Mouse (Mus musculus): ENCODE data around the gene Nrxn1. TPM values are rescaled to one million over a fixed set of nuclear protein-coding genes. Genes with fewer than 3 reads are reported as not detected.

The Nrxn1 gene
- total RNA-seq, 1 experiment: 2.9 TPM

DNA sequence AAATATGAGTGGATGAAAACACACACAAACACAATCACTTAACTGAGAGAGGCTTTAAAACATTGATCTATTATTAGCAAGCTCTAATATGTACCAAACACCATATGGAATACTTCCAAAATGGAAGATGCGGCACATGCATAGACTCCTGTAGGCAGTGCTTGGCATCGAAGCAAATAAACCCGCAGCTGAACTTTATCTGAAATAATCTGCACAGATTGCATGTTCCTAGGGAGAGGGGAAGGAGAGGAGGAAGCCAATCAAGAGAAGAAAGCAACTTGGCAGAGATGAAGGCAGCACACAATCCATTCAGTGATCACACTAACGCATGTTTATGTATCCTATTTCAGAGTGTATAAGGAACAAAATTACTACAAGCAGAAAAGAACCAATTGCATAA is 542.5 kb downstream of the Nrxn1 start:
- in situ Hi-C loops (cut with MboI; ENCODE audit: low sequenced_read_pairs in 2 of 2, unreplicated experiment in 2 of 2): no loop called here
- no peak for DNase-seq (ENCODE audit: low read depth, low spot score)
- H3K4me3 ChIP-seq (ENCODE audit: insufficient read depth in 1 of 2, low read depth in 1 of 2, low read length in 2 of 2, poor library complexity in 1 of 2, severe bottlenecking in 1 of 2): no peak overlapping the region
- H3K9me3 ChIP-seq (ENCODE audit: control insufficient read depth, insufficient read depth, low read depth, low read length): no peaks in the 10 kb centered on the region
- H3K9ac ChIP-seq (ENCODE audit: insufficient read depth, low read depth, low read length, poor library complexity, severe bottlenecking): no peak overlapping the region
- no peaks in the 10 kb centered on the region for H3K4me1 ChIP-seq (ENCODE audit: control insufficient read depth in 2 of 2, insufficient read depth in 2 of 2, low read length in 2 of 2, poor library complexity in 1 of 2)
- TF ChIP-seq ZNF384 (IDR thresholded peaks at IDR 0.05; ENCODE audit: low read depth, low read length): no peak
- no peak for TF ChIP-seq MAFK (IDR thresholded peaks at IDR 0.05; ENCODE audit: insufficient read depth, low read depth, low read length)
- TF ChIP-seq CHD2 (IDR thresholded peaks at IDR 0.05; ENCODE audit: low read depth, low read length): no peak
- no peak for TF ChIP-seq ZC3H11A (IDR thresholded peaks at IDR 0.05; ENCODE audit: borderline replicate concordance, low read depth, low read length)
- TF ChIP-seq HCFC1 (IDR thresholded peaks at IDR 0.05; ENCODE audit: borderline replicate concordance, insufficient read depth, low read length): no peak
- no peaks in the 10 kb centered on the region for H3K36me3 ChIP-seq (ENCODE audit: control insufficient read depth, insufficient read depth, low read length, poor library complexity, severe bottlenecking)
- H3K27ac ChIP-seq (ENCODE audit: insufficient read depth, low read depth, low read length, poor library complexity, severe bottlenecking): no peak overlapping the region

DNA sequence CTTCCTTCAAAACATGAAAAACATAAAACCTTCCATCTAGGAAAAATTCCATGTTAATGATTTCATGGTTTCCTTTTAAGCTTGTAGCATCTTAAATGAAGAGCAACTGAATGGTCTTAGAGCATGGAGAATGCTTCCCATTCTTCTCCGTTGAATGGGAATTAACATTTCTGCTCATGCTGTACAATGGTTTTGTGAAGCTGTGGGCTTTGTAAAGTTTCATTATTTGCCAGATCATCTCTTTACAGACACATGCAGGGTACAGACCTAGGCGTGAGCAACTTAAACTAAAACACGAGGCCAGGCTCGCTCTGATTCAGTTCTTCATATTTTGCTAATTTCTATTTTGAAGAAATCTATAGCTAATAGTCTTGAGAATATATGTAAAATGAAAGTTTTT is 546.1 kb downstream of the Nrxn1 start:
- H3K9me3 ChIP-seq (ENCODE audit: control insufficient read depth, insufficient read depth, low read depth, low read length): no peaks in the 10 kb centered on the region
- in situ Hi-C loops (cut with MboI; ENCODE audit: low sequenced_read_pairs in 2 of 2, unreplicated experiment in 2 of 2): no loop called here
- no peak overlapping the region for H3K27ac ChIP-seq (ENCODE audit: insufficient read depth, low read depth, low read length, poor library complexity, severe bottlenecking)
- DNase-seq (ENCODE audit: low read depth, low spot score): no peak
- H3K4me1 ChIP-seq (ENCODE audit: control insufficient read depth in 2 of 2, insufficient read depth in 2 of 2, low read length in 2 of 2, poor library complexity in 1 of 2): no peaks in the 10 kb centered on the region
- H3K36me3 ChIP-seq (ENCODE audit: control insufficient read depth, insufficient read depth, low read length, poor library complexity, severe bottlenecking): no peaks in the 10 kb centered on the region
- H3K4me3 ChIP-seq (ENCODE audit: insufficient read depth in 1 of 2, low read depth in 1 of 2, low read length in 2 of 2, poor library complexity in 1 of 2, severe bottlenecking in 1 of 2): no peak overlapping the region
- TF ChIP-seq ZC3H11A (IDR thresholded peaks at IDR 0.05; ENCODE audit: borderline replicate concordance, low read depth, low read length): no peak
- TF ChIP-seq ZNF384 (IDR thresholded peaks at IDR 0.05; ENCODE audit: low read depth, low read length): no peak
- no peak for TF ChIP-seq CHD2 (IDR thresholded peaks at IDR 0.05; ENCODE audit: low read depth, low read length)
- TF ChIP-seq HCFC1 (IDR thresholded peaks at IDR 0.05; ENCODE audit: borderline replicate concordance, insufficient read depth, low read length): no peak
- no peak for TF ChIP-seq MAFK (IDR thresholded peaks at IDR 0.05; ENCODE audit: insufficient read depth, low read depth, low read length)
- H3K9ac ChIP-seq (ENCODE audit: insufficient read depth, low read depth, low read length, poor library complexity, severe bottlenecking): no peak overlapping the region

DNA sequence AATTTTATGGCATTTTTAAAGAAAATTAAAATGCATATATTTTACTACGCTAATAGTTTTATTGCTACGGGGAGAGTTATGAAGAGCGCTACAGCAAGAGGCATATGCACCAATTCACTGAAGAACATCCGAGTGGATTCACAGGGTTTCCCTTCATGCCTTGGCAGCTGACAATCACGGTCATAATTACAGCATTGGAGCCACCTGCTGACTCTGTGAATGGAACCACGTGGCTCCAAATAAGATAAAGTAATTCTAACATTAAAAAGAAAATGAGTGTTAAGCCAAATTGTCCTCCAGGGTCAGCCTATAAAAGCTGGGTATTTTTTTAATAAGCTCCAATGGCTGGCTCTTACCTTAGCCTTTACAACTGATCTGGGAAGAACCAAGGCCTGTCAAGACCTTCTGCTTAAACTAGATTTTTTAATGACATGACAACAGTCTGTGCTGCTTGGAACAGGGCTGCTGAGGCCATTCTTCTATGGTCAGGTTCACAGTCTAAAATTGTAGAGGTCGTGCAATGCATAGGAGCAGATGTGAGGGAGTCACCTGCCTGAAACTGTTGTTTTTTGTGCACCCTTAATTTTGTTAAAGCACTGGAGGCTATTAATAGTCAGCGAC is 548.1 kb downstream of the Nrxn1 start:
- Histone ChIP-seq H3K9ac (ENCODE audit: insufficient read depth, low read depth, low read length, poor library complexity, severe bottlenecking) (no peak overlapping the region), H3K4me1 (ENCODE audit: control insufficient read depth in 2 of 2, insufficient read depth in 2 of 2, low read length in 2 of 2, poor library complexity in 1 of 2) (no peaks in the 10 kb centered on the region), H3K9me3 (ENCODE audit: control insufficient read depth, insufficient read depth, low read depth, low read length) (no peaks in the 10 kb centered on the region), H3K27ac (ENCODE audit: insufficient read depth, low read depth, low read length, poor library complexity, severe bottlenecking) (no peak overlapping the region), H3K36me3 (ENCODE audit: control insufficient read depth, insufficient read depth, low read length, poor library complexity, severe bottlenecking) (no peaks in the 10 kb centered on the region), H3K4me3 (ENCODE audit: insufficient read depth in 1 of 2, low read depth in 1 of 2, low read length in 2 of 2, poor library complexity in 1 of 2, severe bottlenecking in 1 of 2) (no peak overlapping the region)
- TF ChIP-seq MAFK (IDR thresholded peaks at IDR 0.05; ENCODE audit: insufficient read depth, low read depth, low read length): no peak
- TF ChIP-seq ZNF384 (IDR thresholded peaks at IDR 0.05; ENCODE audit: low read depth, low read length): no peak
- no peak for TF ChIP-seq CHD2 (IDR thresholded peaks at IDR 0.05; ENCODE audit: low read depth, low read length)
- no peak for TF ChIP-seq ZC3H11A (IDR thresholded peaks at IDR 0.05; ENCODE audit: borderline replicate concordance, low read depth, low read length)
- TF ChIP-seq HCFC1 (IDR thresholded peaks at IDR 0.05; ENCODE audit: borderline replicate concordance, insufficient read depth, low read length): no peak
- in situ Hi-C loops (cut with MboI; ENCODE audit: low sequenced_read_pairs in 2 of 2, unreplicated experiment in 2 of 2): no loop called here
- no peak for DNase-seq (ENCODE audit: low read depth, low spot score)

DNA sequence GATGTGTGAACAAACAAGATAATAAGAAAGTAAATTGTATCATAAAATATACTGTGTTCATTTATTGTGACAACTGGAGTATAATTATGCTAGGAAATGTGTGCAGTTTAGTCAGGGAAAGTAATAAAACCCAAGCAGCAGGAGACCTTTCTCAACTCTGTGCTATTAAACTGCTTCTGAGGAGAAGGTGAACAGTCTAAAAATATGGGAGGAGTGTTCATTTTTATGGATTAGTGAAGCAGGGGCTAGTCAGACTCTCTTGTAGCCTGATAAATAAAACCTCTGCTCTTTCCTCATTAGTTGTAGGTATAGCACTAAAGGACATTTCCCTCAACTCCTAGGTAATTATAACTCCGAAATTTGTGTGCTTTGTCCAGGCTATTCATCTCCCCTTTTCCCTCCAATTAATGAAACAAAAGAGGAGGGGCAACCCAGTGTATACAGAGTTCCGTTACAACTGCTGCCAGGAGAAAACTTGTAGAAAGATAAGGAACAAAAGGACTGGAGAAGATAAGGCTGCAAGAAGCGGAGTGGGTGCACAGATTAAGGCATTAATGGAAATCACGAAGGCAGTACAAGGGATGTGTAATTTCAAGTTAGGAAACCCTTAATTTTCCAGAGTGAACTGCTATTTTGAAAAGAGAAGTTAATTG is 548.8 kb downstream of the Nrxn1 start:
- no peak overlapping the region for H3K27ac ChIP-seq (ENCODE audit: insufficient read depth, low read depth, low read length, poor library complexity, severe bottlenecking)
- H3K4me1 ChIP-seq (ENCODE audit: control insufficient read depth in 2 of 2, insufficient read depth in 2 of 2, low read length in 2 of 2, poor library complexity in 1 of 2): no peaks in the 10 kb centered on the region
- no peaks in the 10 kb centered on the region for H3K9me3 ChIP-seq (ENCODE audit: control insufficient read depth, insufficient read depth, low read depth, low read length)
- no peak overlapping the region for H3K9ac ChIP-seq (ENCODE audit: insufficient read depth, low read depth, low read length, poor library complexity, severe bottlenecking)
- H3K36me3 ChIP-seq (ENCODE audit: control insufficient read depth, insufficient read depth, low read length, poor library complexity, severe bottlenecking): no peaks in the 10 kb centered on the region
- in situ Hi-C loops (cut with MboI; ENCODE audit: low sequenced_read_pairs in 2 of 2, unreplicated experiment in 2 of 2): no loop called here
- TF ChIP-seq CHD2 (IDR thresholded peaks at IDR 0.05; ENCODE audit: low read depth, low read length) (no peak), HCFC1 (IDR thresholded peaks at IDR 0.05; ENCODE audit: borderline replicate concordance, insufficient read depth, low read length) (no peak), MAFK (IDR thresholded peaks at IDR 0.05; ENCODE audit: insufficient read depth, low read depth, low read length) (no peak), ZC3H11A (IDR thresholded peaks at IDR 0.05; ENCODE audit: borderline replicate concordance, low read depth, low read length) (no peak), ZNF384 (IDR thresholded peaks at IDR 0.05; ENCODE audit: low read depth, low read length) (no peak)
- no peak overlapping the region for H3K4me3 ChIP-seq (ENCODE audit: insufficient read depth in 1 of 2, low read depth in 1 of 2, low read length in 2 of 2, poor library complexity in 1 of 2, severe bottlenecking in 1 of 2)
- no peak for DNase-seq (ENCODE audit: low read depth, low spot score)

Data from ES-E14 (cell line).